Mouse (Mus musculus) heart, embryonic 11.5 days (tissue): ENCODE results near the gene Chst11. TPM values are rescaled to one million over a fixed set of nuclear protein-coding genes. Genes with fewer than 3 reads are reported as not detected.

Source experiments
- ATAC-seq: fragments of 200-750 bp; cut with Nextera tagmentation; replicated peaks from 2 replicates; pipeline ENCODE4 v1.8.0; 2017; ENCODE audit warnings: moderate library complexity; ENCODE audit not compliant: insufficient number of reproducible peaks, low FRiP score, low TSS enrichment
- H3K27ac ChIP-seq: fragments of 300-500 bp; sonication (generic); 2 replicates; pipeline ENCODE4 v1.5.1; 2014; ENCODE audit warnings: mild to moderate bottlenecking, low read depth, low read length
- H3K27me3 ChIP-seq: fragments of 300-500 bp; sonication (generic); 2 replicates; pipeline ENCODE4 v1.6.1; 2014; ENCODE audit warnings: mild to moderate bottlenecking, low read length, mixed read lengths; ENCODE audit not compliant: control insufficient read depth, insufficient read depth
- H3K36me3 ChIP-seq: fragments of 300-500 bp; sonication (generic); 2 replicates; pipeline ENCODE4 v1.6.1; 2014; ENCODE audit warnings: mild to moderate bottlenecking, low read length, moderate library complexity, mixed read lengths; ENCODE audit not compliant: control insufficient read depth, insufficient read depth
- H3K4me1 ChIP-seq: fragments of 300-500 bp; sonication (generic); 2 replicates; pipeline ENCODE4 v1.6.1; 2014; ENCODE audit warnings: low read length; ENCODE audit not compliant: control insufficient read depth, insufficient read depth
- H3K4me2 ChIP-seq: fragments of 300-500 bp; sonication (generic); 2 replicates; pipeline ENCODE4 v1.6.1; 2014; ENCODE audit warnings: mild to moderate bottlenecking, moderate library complexity
- H3K4me3 ChIP-seq: fragments of 300-500 bp; sonication (generic); 2 replicates; pipeline ENCODE4 v1.5.1; 2014; ENCODE audit warnings: low read depth, low read length
- H3K9ac ChIP-seq: fragments of 300-500 bp; sonication (generic); 2 replicates; pipeline ENCODE4 v1.6.1; 2014; ENCODE audit warnings: mild to moderate bottlenecking, low read depth, low read length, moderate library complexity
- H3K9me3 ChIP-seq: fragments of 300-500 bp; sonication (generic); replicated peaks from 2 replicates; pipeline ENCODE4 v1.6.1; 2016; ENCODE audit warnings: low read length; ENCODE audit not compliant: control insufficient read depth
- WGBS: fragments of 180-500 bp; shearing (Covaris S2); extraction: QIAGEN DNeasy Blood & Tissue Kit; methylation state at CpG from one replicate; pipeline ENCODE4 v1.1.7; 2014; ENCODE audit not compliant: insufficient replicate concordance; 5-methylcytosine and 5-hydroxymethylcytosine counted together
- polyA plus RNA-seq: library from polyadenylated mRNA; unstranded; fragments of >200 nt; fragmentation: Nextera tagmentation; extraction: Ambion mirVana; gene quantifications from 2 replicates; pipeline ENCODE4 v1.2.1, GENCODE M21; 2014

The Chst11 gene
- polyA plus RNA-seq, 1 experiment from 2014 or later, result 3.1 TPM

DNA sequence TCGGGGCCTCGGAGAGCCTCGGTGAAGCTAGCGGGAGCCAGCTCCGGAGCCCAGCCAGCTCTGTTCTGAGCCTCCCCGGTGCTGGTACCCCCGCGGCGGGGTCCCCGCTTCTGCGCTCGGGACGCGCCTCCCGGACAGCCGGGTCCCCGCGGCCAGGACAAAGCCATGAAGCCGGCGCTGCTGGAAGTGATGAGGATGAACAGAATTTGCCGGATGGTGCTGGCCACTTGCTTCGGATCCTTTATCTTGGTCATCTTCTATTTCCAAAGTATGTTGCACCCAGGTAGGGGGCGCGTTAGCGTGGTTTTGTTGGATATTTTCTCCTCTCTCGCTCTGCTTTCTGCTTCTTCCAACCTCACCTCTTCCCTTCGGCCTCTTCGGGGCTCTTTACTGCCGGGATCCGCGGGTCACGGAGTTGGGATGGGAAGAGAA lies 418 bp downstream of the Chst11 start:
- Histone ChIP-seq H3K9ac (peak overlapping the region; percentile 77), H3K4me3 (peak overlapping the region; percentile 78), H3K27me3 (peaks cover 32% of the 10 kb centered on the region), H3K4me2 (peak overlapping the region; percentile 97), H3K36me3 (no peaks in the 10 kb centered on the region), H3K27ac (peak overlapping the region; percentile 60), H3K4me1 (peaks cover 17% of the 10 kb centered on the region), H3K9me3 (no peaks in the 10 kb centered on the region)
- ATAC-seq, result no peak
- WGBS, result under 1% methylated on average over 32 of the region's 32 CpGs

GRCm38 (mm10) chr10:82986251-82986992 lies 1.1 kb downstream of the Chst11 start:
- H3K27ac ChIP-seq, result 0 out of 2 replicates have a peak overlapping the region, but pooled peaks have one; percentile 60
- WGBS, result 8% methylated on average over 21 of the region's 21 CpGs
- H3K4me2 ChIP-seq, result peak overlapping the region; percentile 97
- no peak for ATAC-seq
- peaks cover 28% of the 10 kb centered on the region for H3K27me3 ChIP-seq
- no peaks in the 10 kb centered on the region for H3K36me3 ChIP-seq
- peaks cover 24% of the 10 kb centered on the region for H3K4me1 ChIP-seq
- H3K9ac ChIP-seq, result peak overlapping the region; percentile 77
- H3K9me3 ChIP-seq, result no peaks in the 10 kb centered on the region
- H3K4me3 ChIP-seq, result peak overlapping the region; percentile 78

GRCm38 (mm10) chr10:82986993-82987349 lies 1.7 kb downstream of the Chst11 start:
- peak overlapping the region; percentile 97 for H3K4me2 ChIP-seq
- peaks cover 22% of the 10 kb centered on the region for H3K27me3 ChIP-seq
- peak overlapping the region; percentile 78 for H3K4me3 ChIP-seq
- no peaks in the 10 kb centered on the region for H3K36me3 ChIP-seq
- no peaks in the 10 kb centered on the region for H3K9me3 ChIP-seq
- H3K4me1 ChIP-seq, result peaks cover 29% of the 10 kb centered on the region
- no peak for ATAC-seq
- 0 out of 2 replicates have a peak overlapping the region, but pooled peaks have one; percentile 15 for H3K27ac ChIP-seq
- WGBS, result 35% methylated on average over 8 of the region's 8 CpGs
- peak overlapping the region; percentile 77 for H3K9ac ChIP-seq

- H3K36me3 ChIP-seq, result no peaks in the 10 kb centered on the region
- H3K9me3 ChIP-seq, result no peaks in the 10 kb centered on the region
- 0 out of 2 replicates have a peak overlapping the region, but pooled peaks have one; percentile 15 for H3K27ac ChIP-seq
- H3K9ac ChIP-seq, result peak overlapping the region; percentile 39; the same call in 1 of the 2 replicates
- H3K4me3 ChIP-seq, result peak overlapping the region; percentile 78
- peak overlapping the region; percentile 97 for H3K4me2 ChIP-seq
- 68% methylated on average over 4 of the region's 4 CpGs for WGBS
- H3K27me3 ChIP-seq, result peaks cover 18% of the 10 kb centered on the region
- ATAC-seq, result no peak
- H3K4me1 ChIP-seq, result peaks cover 34% of the 10 kb centered on the region
Measured at GRCm38 (mm10) chr10:82987394-82987793, 2.1 kb downstream of the Chst11 start.

DNA sequence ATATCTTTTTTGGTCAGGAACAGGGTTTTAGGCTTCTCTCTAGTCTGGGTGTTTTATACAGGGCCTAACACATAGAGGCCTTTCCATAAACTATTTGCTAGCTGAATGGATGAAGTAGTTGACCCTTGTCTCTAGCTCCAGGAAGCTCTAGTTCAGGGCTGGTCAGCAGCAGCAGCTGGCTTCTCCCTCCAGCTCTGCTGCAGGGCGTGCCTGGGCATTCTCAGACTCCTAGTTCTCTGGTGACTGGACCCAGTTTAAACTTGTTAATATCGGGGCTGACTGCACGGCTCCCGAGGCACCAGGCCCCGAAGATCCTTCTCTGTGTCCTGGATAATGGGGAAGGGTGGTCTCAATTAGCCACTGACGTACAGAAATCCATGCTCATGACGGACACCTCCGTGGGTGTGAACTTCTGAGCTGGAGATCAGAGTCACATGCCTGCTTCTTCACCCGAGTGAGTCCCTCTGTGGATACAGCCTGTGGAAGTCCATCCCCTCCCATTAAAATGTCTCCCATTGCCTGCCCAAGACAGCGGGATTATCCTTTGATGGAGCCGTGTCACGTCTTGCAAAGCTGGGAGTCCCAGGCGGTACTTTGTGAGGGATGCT lies 4.2 kb downstream of the Chst11 start:
- no peak overlapping the region for H3K4me2 ChIP-seq
- H3K9me3 ChIP-seq, result no peaks in the 10 kb centered on the region
- no peak overlapping the region for H3K27ac ChIP-seq
- H3K36me3 ChIP-seq, result no peaks in the 10 kb centered on the region
- peaks cover 44% of the 10 kb centered on the region for H3K4me1 ChIP-seq
- H3K27me3 ChIP-seq, result peaks cover 9% of the 10 kb centered on the region
- no peak for ATAC-seq
- H3K9ac ChIP-seq, result no peak overlapping the region
- WGBS, result 74% methylated on average over 13 of the region's 13 CpGs
- H3K4me3 ChIP-seq, result no peak overlapping the region

DNA sequence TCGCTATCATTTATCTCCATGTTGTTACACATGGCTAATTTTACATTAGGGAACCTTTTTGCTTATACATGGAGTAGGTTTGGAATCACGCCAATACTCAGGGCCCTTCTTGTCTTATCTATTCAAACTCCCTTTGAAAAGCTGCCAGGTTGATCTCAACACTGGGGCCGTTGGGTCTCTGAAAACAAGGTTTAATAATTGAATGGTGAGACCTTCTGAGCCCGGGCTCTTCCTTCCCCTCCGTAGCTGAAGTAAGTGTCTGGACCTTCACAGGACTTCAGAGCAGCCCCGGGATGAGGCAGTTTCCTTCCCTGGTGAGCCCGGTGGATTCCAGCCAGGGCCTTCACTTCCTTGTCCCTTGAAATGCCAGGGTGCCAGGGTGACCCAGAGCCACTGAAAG lies 5.6 kb downstream of the Chst11 start:
- ATAC-seq, result no peak; the same call in 1 of the 2 replicates
- H3K27ac ChIP-seq, result peak overlapping the region; percentile 66
- 23% methylated on average over 7 of the region's 7 CpGs for WGBS
- no peak overlapping the region for H3K9ac ChIP-seq
- peaks cover 42% of the 10 kb centered on the region for H3K4me1 ChIP-seq
- H3K4me3 ChIP-seq, result no peak overlapping the region
- H3K27me3 ChIP-seq, result peaks cover 9% of the 10 kb centered on the region
- H3K9me3 ChIP-seq, result no peaks in the 10 kb centered on the region
- peak overlapping the region; percentile 38; the same call in 1 of the 2 replicates for H3K4me2 ChIP-seq
- no peaks in the 10 kb centered on the region for H3K36me3 ChIP-seq

GRCm38 (mm10) chr10:82991756-82992519 lies 6.6 kb downstream of the Chst11 start:
- no peak overlapping the region for H3K4me3 ChIP-seq
- H3K9me3 ChIP-seq, result no peaks in the 10 kb centered on the region
- 32% methylated on average over 10 of the region's 10 CpGs for WGBS
- ATAC-seq, result no peak
- H3K27ac ChIP-seq, result peak overlapping the region; percentile 51; the same call in 1 of the 2 replicates
- H3K4me2 ChIP-seq, result peak overlapping the region; percentile 15; the same call in 1 of the 2 replicates
- no peaks in the 10 kb centered on the region for H3K36me3 ChIP-seq
- H3K9ac ChIP-seq, result peak overlapping the region; percentile 16; the same call in 1 of the 2 replicates
- H3K4me1 ChIP-seq, result peaks cover 38% of the 10 kb centered on the region
- H3K27me3 ChIP-seq, result peaks cover 4% of the 10 kb centered on the region

DNA sequence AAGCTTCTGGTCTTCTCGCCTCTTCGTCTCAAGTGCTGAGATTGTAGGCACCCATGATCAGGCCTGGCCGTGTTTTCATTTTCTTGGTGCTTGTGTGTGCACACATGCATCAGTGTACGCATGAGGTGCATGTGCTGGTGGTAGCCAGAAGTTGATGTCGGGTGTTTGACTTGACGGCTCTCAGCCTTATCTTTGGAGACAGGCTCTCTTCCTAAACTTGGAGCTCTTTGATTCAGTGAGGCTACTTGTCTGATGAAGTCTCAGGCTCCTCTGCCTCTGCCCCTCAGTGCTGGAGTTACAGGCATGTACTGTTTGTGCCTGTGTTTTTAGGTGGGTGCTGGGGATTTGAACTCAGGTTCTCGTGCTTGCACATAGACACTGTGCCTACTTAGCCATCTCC lies 9.0 kb downstream of the Chst11 start:
- no peak overlapping the region for H3K27ac ChIP-seq
- peaks cover 38% of the 10 kb centered on the region for H3K4me1 ChIP-seq
- ATAC-seq, result no peak
- H3K4me2 ChIP-seq, result no peak overlapping the region
- H3K9me3 ChIP-seq, result 0 out of 2 replicates have a peak, but pooled peaks cover 2% of the 10 kb centered on the region
- H3K27me3 ChIP-seq, result peaks cover 4% of the 10 kb centered on the region
- H3K4me3 ChIP-seq, result no peak overlapping the region
- 70% methylated on average over 7 of the region's 7 CpGs for WGBS
- no peak overlapping the region for H3K9ac ChIP-seq
- no peaks in the 10 kb centered on the region for H3K36me3 ChIP-seq
